ENCODE assay signal across 8 mouse cellular contexts in genomic region chrX:101418946-101419724, GRCm38 (mm10). TPM values are rescaled to one million over a fixed set of nuclear protein-coding genes. Genes with fewer than 3 reads are reported as not detected.
DNase-seq lines count a peak whose midpoint lies in the region; ATAC-seq lines count a peak whose summit lies in the region.

No protein-coding gene starts in this region.

- H3K9ac ChIP-seq in intestine, embryonic 14.5 days (ENCODE audit: low read length): peak overlapping the region; percentile 56

- DNase-seq in ZHBTc4 (ENCODE audit: low read depth, low spot score): peak; percentile 10
- DNase-seq in cerebellum, postnatal 10 days: peak; percentile 84
- DNase-seq in gastrocnemius, postnatal 10 days: peak; percentile 61
- peak; percentile 55 for DNase-seq in intestine, embryonic 14.5 days (ENCODE audit: low spot score)
- DNase-seq in left cerebral cortex, postnatal 36 days (ENCODE audit: low spot score in 2 of 2): peak; percentile 22 to 44
- DNase-seq in right cerebral cortex, postnatal 36 days (ENCODE audit: low spot score in 2 of 2): peak; percentile 23

- H3K27me3 ChIP-seq in intestine, embryonic 14.5 days (replicated peaks; ENCODE audit: control insufficient read depth, insufficient read depth, low read length): no peaks in the 10 kb centered on the region

- 21% methylated on average over 30 of the region's 36 CpGs for WGBS in intestine, embryonic 14.5 days

- H3K4me2 ChIP-seq in intestine, embryonic 14.5 days (ENCODE audit: low read length): peak overlapping the region; percentile 61

- no peaks in the 10 kb centered on the region for H3K9me3 ChIP-seq in intestine, embryonic 14.5 days (ENCODE audit: control insufficient read depth, low read length)

- intact Hi-C loops in left cerebral cortex, postnatal 36 days (cut with DNase I): loop anchor here (5.0 kb wide), 1 partner anchor 87 kb away; no protein-coding TSS in a partner anchor

- peaks cover 22% of the 10 kb centered on the region for H3K36me3 ChIP-seq in intestine, embryonic 14.5 days (ENCODE audit: control insufficient read depth, insufficient read depth, low read length)

- H3K4me1 ChIP-seq in intestine, embryonic 14.5 days (replicated peaks; ENCODE audit: control insufficient read depth, insufficient read depth, low read length): no peaks in the 10 kb centered on the region

- no peak; the same call in 1 of the 2 replicates for ATAC-seq in intestine, embryonic 14.5 days (replicated peaks; ENCODE audit: low FRiP score, low TSS enrichment, low read depth)
- peak; percentile 65 for ATAC-seq in megakaryocyte-erythroid progenitor cell, adult 5-6 weeks (replicated peaks; ENCODE audit: low FRiP score, low TSS enrichment, poor library complexity, severe bottlenecking)
- ATAC-seq in monocyte, adult 5-6 weeks (replicated peaks; ENCODE audit: insufficient number of reproducible peaks, low FRiP score, low TSS enrichment, poor library complexity, severe bottlenecking): no peak

- H3K27ac ChIP-seq in intestine, embryonic 14.5 days (ENCODE audit: low read depth): peak overlapping the region; percentile 12; the same call in 1 of the 2 replicates

- H3K4me3 ChIP-seq in intestine, embryonic 14.5 days (ENCODE audit: low read depth, low read length): peak overlapping the region; percentile 54

RNA-seq across cellular contexts. Expression of gene Zmym3, which starts 1.5 kb away (rescaled TPM):
- 10 to 100 TPM; 10.1 to 21.4 TPM for total RNA-seq in gastrocnemius, postnatal 10 days (2021)
- polyA plus RNA-seq in intestine, embryonic 14.5 days (2014; fragmentation: Nextera tagmentation; extraction: Ambion mirVana): 25.5 and 26.1 TPM in 2 replicates
- 100 to 1,000 TPM; 113 to 170 TPM for total RNA-seq in left cerebral cortex, postnatal 36 days (2021)
- total RNA-seq in megakaryocyte-erythroid progenitor cell, adult 5-6 weeks (2014; fragmentation: Nextera tagmentation): 46.3 and 84.1 TPM in 2 replicates
- total RNA-seq in megakaryocyte-erythroid progenitor cell, adult 5-6 weeks (2017): 28.7 and 52.7 TPM in 2 replicates
- total RNA-seq in monocyte, adult 5-6 weeks (2017): 11.0 to 35.3 TPM (median 11.1 TPM) in 3 replicates

RNA-seq across cellular contexts. Expression of gene Nono, which starts 10.0 kb away (rescaled TPM):
- 10 to 100 TPM; 91.9 to 98.8 TPM for total RNA-seq in gastrocnemius, postnatal 10 days (2021)
- polyA plus RNA-seq in intestine, embryonic 14.5 days (2014; fragmentation: Nextera tagmentation; extraction: Ambion mirVana): 363 and 414 TPM in 2 replicates
- 100 to 1,000 TPM; 103 to 126 TPM for total RNA-seq in left cerebral cortex, postnatal 36 days (2021)
- 264 and 296 TPM in 2 replicates for total RNA-seq in megakaryocyte-erythroid progenitor cell, adult 5-6 weeks (2014; fragmentation: Nextera tagmentation)
- 572 and 583 TPM in 2 replicates for total RNA-seq in megakaryocyte-erythroid progenitor cell, adult 5-6 weeks (2017)
- total RNA-seq in monocyte, adult 5-6 weeks (2017): 308 to 348 TPM (median 324 TPM) in 3 replicates

RNA-seq across cellular contexts. Expression of gene Itgb1bp2, which starts 29.8 kb away (rescaled TPM):
- total RNA-seq in gastrocnemius, postnatal 10 days (2021): 100 to 1,000 TPM; 531 to 549 TPM
- 1.5 and 1.7 TPM in 2 replicates for polyA plus RNA-seq in intestine, embryonic 14.5 days (2014; fragmentation: Nextera tagmentation; extraction: Ambion mirVana)
- total RNA-seq in left cerebral cortex, postnatal 36 days (2021): under 1 TPM; 0.77 to 0.94 TPM
- total RNA-seq in megakaryocyte-erythroid progenitor cell, adult 5-6 weeks (2014; fragmentation: Nextera tagmentation): 5.2 and 7.8 TPM in 2 replicates
- total RNA-seq in megakaryocyte-erythroid progenitor cell, adult 5-6 weeks (2017): not detected in 2 replicates
- 0.64 to 2.6 TPM in 2 of 3 replicates, not detected in the other for total RNA-seq in monocyte, adult 5-6 weeks (2017)

RNA-seq across cellular contexts. Expression of gene Gjb1, which starts 43.0 kb away (rescaled TPM):
- total RNA-seq in gastrocnemius, postnatal 10 days (2021): 1 to 10 TPM; 1.8 to 2.1 TPM
- 14.0 and 20.9 TPM in 2 replicates for polyA plus RNA-seq in intestine, embryonic 14.5 days (2014; fragmentation: Nextera tagmentation; extraction: Ambion mirVana)
- 10 to 100 TPM in 1 of 2 experiments, 1 to 10 TPM in 1; 8.9 to 15.1 TPM for total RNA-seq in left cerebral cortex, postnatal 36 days (2021)
- total RNA-seq in megakaryocyte-erythroid progenitor cell, adult 5-6 weeks (2014; fragmentation: Nextera tagmentation): not detected in 2 replicates
- total RNA-seq in megakaryocyte-erythroid progenitor cell, adult 5-6 weeks (2017): not detected in 2 replicates
- not detected in 3 replicates for total RNA-seq in monocyte, adult 5-6 weeks (2017)

Comparison
In these comparisons a context has a peak if more than half of its experiments do, and no peak if none do; other contexts are left out.
1. DNase-seq: peak in every context shown above with its lines; median percentile 84 in cerebellum, postnatal 10 days; 61 in gastrocnemius, postnatal 10 days; 55 in intestine, embryonic 14.5 days; 33 in left cerebral cortex, postnatal 36 days; 23 in right cerebral cortex, postnatal 36 days; 10 in ZHBTc4.
2. RNA of gene Itgb1bp2, which starts 29.8 kb away (total RNA-seq): 531 to 549 TPM in gastrocnemius, postnatal 10 days; 5.2 to 7.8 TPM in megakaryocyte-erythroid progenitor cell, adult 5-6 weeks, 0.77 to 0.94 TPM in left cerebral cortex, postnatal 36 days and 0.64 to 2.6 TPM in monocyte, adult 5-6 weeks; every median in the first group is over 10 times any median in the second.